Mouse (Mus musculus): ENCODE data around the gene Pik3ap1. TPM values are rescaled to one million over a fixed set of nuclear protein-coding genes. Genes with fewer than 3 reads are reported as not detected.
"Not testable (repeated sequence)": the region's sequence is repeated elsewhere in the genome, so short reads cannot be mapped to it uniquely, and the experiment has no call there.

Pik3ap1 gene
- 20.2 and 25.9 TPM in 2 replicates for polyA plus RNA-seq (2012; rRNA removed)

- WGBS = under 1% methylated on average over 40 of the region's 41 CpGs
- DNase-seq = peak; percentile 50
- Histone ChIP-seq H3K4me1 (ENCODE audit: control insufficient read depth, insufficient read depth, low read length) (peaks cover 5% of the 10 kb centered on the region), H3K4me3 (replicated peaks; ENCODE audit: extremely low read depth, low read depth, low read length) (peak within 1 kb of the TSS; percentile 50)
- TF ChIP-seq CTCF (IDR thresholded peaks at IDR 0.05; ENCODE audit: insufficient read depth, low read length) (no peak), POLR2A (IDR thresholded peaks at IDR 0.05; ENCODE audit: borderline replicate concordance, extremely low read depth, low read depth, low read length) (0 out of 2 replicates have a peak, but pooled peaks have one; percentile 23)
Observed at GRCm38 (mm10) chr19:41384922-41385508, at the start of gene Pik3ap1. Gene Pik3ap1 (minus strand): TSS chr19:41385102.

GRCm38 (mm10) chr19:41431512-41432164 is 46.7 kb upstream of the Pik3ap1 start:
- not testable (repeated sequence) for H3K4me1 ChIP-seq (ENCODE audit: control insufficient read depth, insufficient read depth, low read length); DNase-seq; H3K4me3 ChIP-seq (replicated peaks; ENCODE audit: extremely low read depth, low read depth, low read length)
- no CpG with 5 or more reads among the region's 6 CpGs for WGBS

- not testable (repeated sequence) for DNase-seq; H3K4me3 ChIP-seq (replicated peaks; ENCODE audit: extremely low read depth, low read depth, low read length); H3K4me1 ChIP-seq (ENCODE audit: control insufficient read depth, insufficient read depth, low read length)
- no CpG with 5 or more reads among the region's 8 CpGs for WGBS
Observed at GRCm38 (mm10) chr19:41425927-41426772, 41.2 kb upstream of the Pik3ap1 start.

GRCm38 (mm10) chr19:41421264-41421663 is 36.4 kb upstream of the Pik3ap1 start:
- H3K4me1 ChIP-seq (ENCODE audit: control insufficient read depth, insufficient read depth, low read length) = no peaks in the 10 kb centered on the region
- DNase-seq = no peak
- H3K4me3 ChIP-seq (replicated peaks; ENCODE audit: extremely low read depth, low read depth, low read length) = no peak overlapping the region
- 40% methylated on average over 2 of the region's 2 CpGs for WGBS
- no peak for TF ChIP-seq CTCF (IDR thresholded peaks at IDR 0.05; ENCODE audit: insufficient read depth, low read length)
- no peak for TF ChIP-seq POLR2A (IDR thresholded peaks at IDR 0.05; ENCODE audit: borderline replicate concordance, extremely low read depth, low read depth, low read length)

- DNase-seq = no peak
- WGBS = 67% methylated on average over 2 of the region's 2 CpGs
- Histone ChIP-seq H3K4me3 (replicated peaks; ENCODE audit: extremely low read depth, low read depth, low read length) (no peak overlapping the region), H3K4me1 (ENCODE audit: control insufficient read depth, insufficient read depth, low read length) (no peaks in the 10 kb centered on the region)
- no peak for TF ChIP-seq POLR2A (IDR thresholded peaks at IDR 0.05; ENCODE audit: borderline replicate concordance, extremely low read depth, low read depth, low read length)
- TF ChIP-seq CTCF (IDR thresholded peaks at IDR 0.05; ENCODE audit: insufficient read depth, low read length) = no peak
Observed at GRCm38 (mm10) chr19:41418786-41419185, 33.9 kb upstream of the Pik3ap1 start.

- no peak overlapping the region for H3K4me3 ChIP-seq (replicated peaks; ENCODE audit: extremely low read depth, low read depth, low read length)
- no peaks in the 10 kb centered on the region for H3K4me1 ChIP-seq (ENCODE audit: control insufficient read depth, insufficient read depth, low read length)
- TF ChIP-seq CTCF (IDR thresholded peaks at IDR 0.05; ENCODE audit: insufficient read depth, low read length) = no peak
- DNase-seq = no peak
- WGBS = 40% methylated on average over 5 of the region's 5 CpGs
Observed at GRCm38 (mm10) chr19:41417995-41418394, 33.1 kb upstream of the Pik3ap1 start.

- no peak for TF ChIP-seq CTCF (IDR thresholded peaks at IDR 0.05; ENCODE audit: insufficient read depth, low read length)
- no peak for TF ChIP-seq POLR2A (IDR thresholded peaks at IDR 0.05; ENCODE audit: borderline replicate concordance, extremely low read depth, low read depth, low read length)
- no peak for DNase-seq
- WGBS = 37% methylated on average over 10 of the region's 10 CpGs
Observed at GRCm38 (mm10) chr19:41416201-41416600, 31.3 kb upstream of the Pik3ap1 start.

GRCm38 (mm10) chr19:41402603-41403002 is 17.7 kb upstream of the Pik3ap1 start:
- DNase-seq = no peak
- 67% methylated on average over 8 of the region's 8 CpGs for WGBS
- Histone ChIP-seq H3K4me3 (replicated peaks; ENCODE audit: extremely low read depth, low read depth, low read length) (no peak overlapping the region), H3K4me1 (ENCODE audit: control insufficient read depth, insufficient read depth, low read length) (no peaks in the 10 kb centered on the region)
- TF ChIP-seq CTCF (IDR thresholded peaks at IDR 0.05; ENCODE audit: insufficient read depth, low read length) (no peak), POLR2A (IDR thresholded peaks at IDR 0.05; ENCODE audit: borderline replicate concordance, extremely low read depth, low read depth, low read length) (no peak)

More at GRCm38 (mm10) chr19:41416201-41416600, 31.3 kb upstream of the Pik3ap1 start:
- H3K4me1 ChIP-seq (ENCODE audit: control insufficient read depth, insufficient read depth, low read length) = no peaks in the 10 kb centered on the region
- no peak overlapping the region for H3K4me3 ChIP-seq (replicated peaks; ENCODE audit: extremely low read depth, low read depth, low read length)

- no peak for DNase-seq
- TF ChIP-seq POLR2A (IDR thresholded peaks at IDR 0.05; ENCODE audit: borderline replicate concordance, extremely low read depth, low read depth, low read length) (no peak), CTCF (IDR thresholded peaks at IDR 0.05; ENCODE audit: insufficient read depth, low read length) (no peak)
- H3K4me1 ChIP-seq (ENCODE audit: control insufficient read depth, insufficient read depth, low read length) = no peaks in the 10 kb centered on the region
- 75% methylated on average over 8 of the region's 8 CpGs for WGBS
- H3K4me3 ChIP-seq (replicated peaks; ENCODE audit: extremely low read depth, low read depth, low read length) = no peak overlapping the region
Observed at GRCm38 (mm10) chr19:41390856-41391255, 6.0 kb upstream of the Pik3ap1 start.

GRCm38 (mm10) chr19:41389351-41389750 is 4.4 kb upstream of the Pik3ap1 start:
- Histone ChIP-seq H3K4me3 (replicated peaks; ENCODE audit: extremely low read depth, low read depth, low read length) (no peak overlapping the region), H3K4me1 (ENCODE audit: control insufficient read depth, insufficient read depth, low read length) (peaks cover 5% of the 10 kb centered on the region)
- 34% methylated on average over 6 of the region's 6 CpGs for WGBS
- DNase-seq = no peak
- TF ChIP-seq POLR2A (IDR thresholded peaks at IDR 0.05; ENCODE audit: borderline replicate concordance, extremely low read depth, low read depth, low read length) (no peak), CTCF (IDR thresholded peaks at IDR 0.05; ENCODE audit: insufficient read depth, low read length) (no peak)
